Mouse (Mus musculus): ENCODE data around the gene Pim3.

DNA sequence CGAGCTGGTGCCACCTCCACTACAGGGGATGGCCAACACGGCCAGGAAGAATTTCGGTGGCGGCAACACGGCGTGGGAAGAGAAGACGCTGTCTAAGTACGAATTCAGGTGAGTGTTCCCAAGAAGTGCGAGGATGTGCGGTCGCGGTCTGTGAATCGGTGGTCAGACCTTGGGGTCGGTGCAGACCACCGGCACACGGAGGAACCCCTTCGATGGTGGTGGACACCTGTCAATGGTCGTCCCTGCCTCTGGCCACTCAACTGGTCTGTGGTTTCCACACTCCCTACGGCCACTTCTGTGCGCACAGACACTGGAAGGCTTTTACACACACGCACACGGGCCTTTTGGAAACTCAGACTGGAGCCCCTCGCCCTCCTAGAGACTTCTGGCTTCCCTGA lies 42.1 kb upstream of the Pim3 start:
- TF ChIP-seq POLR2A (IDR thresholded peaks at IDR 0.05; ENCODE audit: insufficient read length, low read depth): no peak
- TF ChIP-seq USF1 (IDR thresholded peaks at IDR 0.05; ENCODE audit: low read depth): no peak
- TF ChIP-seq MYOG (IDR thresholded peaks at IDR 0.05; ENCODE audit: control insufficient read depth in 1 of 3, insufficient read depth in 1 of 3, insufficient read length in 2 of 3, low read depth in 2 of 3): no peak
- no peak for TF ChIP-seq E2F4 (IDR thresholded peaks at IDR 0.05; ENCODE audit: insufficient read depth)
- peak in 2 of 3 experiments; percentile 29 to 50 for TF ChIP-seq MYOD1 (IDR thresholded peaks at IDR 0.05; ENCODE audit: control insufficient read depth in 1 of 3, insufficient read length in 2 of 3, low read depth in 2 of 3)
- no peak for TF ChIP-seq MAX (IDR thresholded peaks at IDR 0.05; ENCODE audit: low read depth)
- TF ChIP-seq CEBPB (IDR thresholded peaks at IDR 0.05; ENCODE audit: insufficient read depth, poor library complexity, severe bottlenecking): no peak
- no peak for TF ChIP-seq POLR2AphosphoS2 (IDR thresholded peaks at IDR 0.05; ENCODE audit: insufficient read length, low read depth)
- no peak for TF ChIP-seq TCF12 (IDR thresholded peaks at IDR 0.05; ENCODE audit: insufficient read depth, poor library complexity, severe bottlenecking)
- no peak for TF ChIP-seq TCF3 (IDR thresholded peaks at IDR 0.05; ENCODE audit: insufficient read length, low read depth)
- no peak for TF ChIP-seq SRF (IDR thresholded peaks at IDR 0.05; ENCODE audit: control insufficient read depth, insufficient read length, low read depth)
- no peak for TF ChIP-seq REST (IDR thresholded peaks at IDR 0.05; ENCODE audit: insufficient read depth, insufficient read length)
